Mouse (Mus musculus) testis, postnatal 14 days (tissue): ENCODE data around the gene Praf2.

ENCODE experiments used
- DNase-seq: peaks from one replicate; pipeline ENCODE4 v3.0.0; 2021; ENCODE audit warnings: low spot score

Gene Praf2

DNA sequence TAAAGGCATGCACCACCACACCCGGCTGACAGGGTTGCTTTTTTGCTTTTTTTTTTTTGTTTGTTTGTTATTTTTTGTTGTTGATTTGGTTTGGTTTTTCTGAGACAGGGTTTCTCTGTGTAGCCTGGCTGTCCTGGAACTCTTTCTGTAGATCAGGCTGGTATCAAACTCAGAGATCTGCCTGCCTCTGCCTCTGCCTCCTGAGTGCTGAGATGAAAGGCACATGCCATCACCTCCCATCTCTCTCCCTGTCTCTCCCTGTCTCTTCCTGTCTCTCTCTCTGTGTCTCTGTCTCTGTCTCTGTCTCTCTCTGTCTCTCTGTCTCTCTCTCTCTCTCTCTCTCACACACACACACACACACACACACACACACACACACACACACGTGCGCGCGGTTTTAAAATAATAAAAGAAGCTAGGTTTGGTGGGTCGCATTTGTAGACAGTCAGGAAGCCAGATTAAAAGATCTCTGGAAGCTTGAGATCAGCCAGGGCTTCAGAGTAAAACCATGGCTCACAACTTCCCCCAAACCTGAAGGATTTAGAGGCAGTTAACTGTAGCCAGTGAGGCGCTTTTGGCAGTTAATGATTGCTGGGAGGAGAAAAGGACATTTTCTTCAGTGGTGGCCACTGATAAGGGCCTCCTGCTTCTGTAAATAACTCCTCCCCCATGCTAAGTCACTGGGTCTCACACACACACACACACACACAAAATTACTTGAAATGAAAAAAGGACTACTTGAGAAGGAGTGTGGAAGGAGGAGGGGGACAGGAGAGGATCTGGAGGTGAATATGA lies 50.4 kb downstream of the Praf2 start:
- no peak for DNase-seq

DNA sequence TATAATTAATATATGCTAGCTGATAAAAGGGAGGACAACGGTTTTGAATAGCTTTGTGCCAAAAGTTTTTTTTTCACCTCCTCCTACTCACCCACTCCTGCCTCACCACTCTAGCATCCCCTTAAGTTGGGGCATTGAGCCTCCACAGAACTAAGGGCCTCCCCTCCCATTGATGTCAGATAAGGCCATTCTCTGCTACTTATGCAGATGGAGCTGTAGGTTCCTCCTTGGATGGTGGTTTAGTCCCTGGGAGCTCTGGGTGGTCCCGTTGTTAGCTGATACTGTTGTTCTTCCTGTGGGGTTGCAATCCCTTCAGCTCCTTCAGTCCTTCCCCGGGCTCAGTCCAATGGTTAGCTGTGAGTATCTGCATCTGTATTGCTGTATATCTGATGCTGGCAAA lies 51.1 kb downstream of the Praf2 start:
- DNase-seq = no peak
